Mouse (Mus musculus) heart, adult 2 months (tissue): ENCODE measurements around the gene Txk.

Source experiments
- CTCF ChIP-seq: fragments of 200-600 bp; IDR thresholded peaks from 2 replicates; pipeline ENCODE4 v1.8.1; 2022; ENCODE audit warnings: antibody characterized with exemption, mild to moderate bottlenecking, moderate library complexity
- POLR2A ChIP-seq: fragments of 200-500 bp; IDR thresholded peaks from 2 replicates; pipeline ENCODE4 v1.6.1; 2011; ENCODE audit warnings: mild to moderate bottlenecking, low read depth, low read length, control low read depth; ENCODE audit not compliant: insufficient read depth

DNA sequence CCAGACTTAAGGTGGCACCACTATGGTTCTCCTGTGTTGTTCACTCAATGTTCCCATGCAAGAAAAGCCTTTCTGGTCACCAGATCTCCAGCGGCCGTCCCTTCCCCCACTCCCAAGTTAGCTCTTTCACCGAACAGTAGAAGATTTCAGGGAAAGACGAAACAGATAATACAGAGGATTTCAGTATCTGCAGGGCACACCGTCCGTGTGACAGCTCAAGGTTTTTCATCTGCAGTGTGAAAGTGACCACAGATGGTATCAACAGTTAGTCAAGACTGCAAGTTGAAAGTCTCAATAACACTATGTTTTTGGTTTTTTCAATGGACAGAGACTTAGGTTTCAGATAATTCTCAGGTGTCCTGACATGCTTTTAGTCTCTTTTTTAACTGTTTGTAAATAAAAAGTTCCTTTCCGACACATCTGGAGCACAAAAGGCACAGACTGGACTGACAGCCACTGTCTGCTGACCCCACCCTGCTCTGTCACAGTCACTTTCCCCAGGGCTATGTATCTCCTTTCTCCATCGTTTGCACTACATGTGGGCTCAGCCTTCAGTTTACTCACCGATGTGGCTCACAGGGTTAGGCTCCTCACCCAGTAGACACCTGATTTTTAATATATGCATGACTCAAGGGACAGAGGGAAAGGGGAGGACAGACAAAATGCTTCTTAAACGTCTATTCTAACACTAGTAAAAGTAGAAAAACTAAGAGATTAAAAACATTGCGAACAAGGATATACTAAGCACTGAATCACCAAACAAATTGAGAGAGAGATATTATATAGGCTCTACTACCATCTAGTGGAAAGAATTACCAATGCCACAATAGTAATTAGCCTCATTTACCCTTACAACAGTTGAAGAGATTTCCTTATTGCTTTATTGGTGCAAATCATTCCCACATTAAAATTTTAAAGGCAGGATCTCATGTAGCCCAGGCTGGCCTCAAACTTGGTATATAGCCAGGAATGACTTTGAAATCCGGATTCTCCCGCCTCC, 6.6 kb upstream of the Txk start:
- peak; percentile 66 for TF ChIP-seq CTCF
- no peak for TF ChIP-seq POLR2A
